Mouse (Mus musculus): ENCODE data around the gene Col4a2. TPM values are rescaled to one million over a fixed set of nuclear protein-coding genes. Genes with fewer than 3 reads are reported as not detected.
A peak's percentile ranks its signal among the peaks of the same experiment; 100 is the strongest.

Gene Col4a2
- polyA plus RNA-seq, 1 experiment from 2014 or later = 44.5 TPM

- Histone ChIP-seq H3K36me3 (ENCODE audit: control insufficient read depth, insufficient read depth) (no peaks in the 10 kb centered on the region), H3K4me3 (ENCODE audit: low read depth, low read length) (no peak overlapping the region), H3K9me3 (ENCODE audit: control insufficient read depth) (no peaks in the 10 kb centered on the region), H3K9ac (ENCODE audit: low read depth, low read length) (no peak overlapping the region), H3K4me1 (replicated peaks; ENCODE audit: control insufficient read depth, insufficient read depth, low read length) (no peaks in the 10 kb centered on the region), H3K4me2 (replicated peaks; ENCODE audit: low read depth) (peak overlapping the region; percentile 70), H3K27me3 (replicated peaks; ENCODE audit: control insufficient read depth, insufficient read depth, low read length) (peaks cover 26% of the 10 kb centered on the region), H3K27ac (ENCODE audit: low read depth, low read length) (no peak overlapping the region)
- 79% methylated on average over 16 of the region's 16 CpGs for whole genome bisulfite sequencing
- TF ChIP-seq CTCF (IDR thresholded peaks at IDR 0.05; ENCODE audit: low read depth) = no peak
- ATAC-seq = no peak
Measured at GRCm38 (mm10) chr8:11315179-11315943, 2.8 kb downstream of the Col4a2 start.

GRCm38 (mm10) chr8:11316118-11316517 is 3.5 kb downstream of the Col4a2 start:
- Histone ChIP-seq H3K4me2 (replicated peaks; ENCODE audit: low read depth) (no peak overlapping the region), H3K4me3 (ENCODE audit: low read depth, low read length) (no peak overlapping the region), H3K9ac (ENCODE audit: low read depth, low read length) (no peak overlapping the region), H3K4me1 (replicated peaks; ENCODE audit: control insufficient read depth, insufficient read depth, low read length) (no peaks in the 10 kb centered on the region), H3K36me3 (ENCODE audit: control insufficient read depth, insufficient read depth) (no peaks in the 10 kb centered on the region), H3K9me3 (ENCODE audit: control insufficient read depth) (no peaks in the 10 kb centered on the region), H3K27me3 (replicated peaks; ENCODE audit: control insufficient read depth, insufficient read depth, low read length) (peaks cover 26% of the 10 kb centered on the region), H3K27ac (ENCODE audit: low read depth, low read length) (no peak overlapping the region)
- no peak for TF ChIP-seq CTCF (IDR thresholded peaks at IDR 0.05; ENCODE audit: low read depth)
- no peak for ATAC-seq
- 82% methylated on average over 6 of the region's 6 CpGs for WGBS

- TF ChIP-seq CTCF (IDR thresholded peaks at IDR 0.05; ENCODE audit: low read depth) = no peak
- Histone ChIP-seq H3K27me3 (replicated peaks; ENCODE audit: control insufficient read depth, insufficient read depth, low read length) (no peaks in the 10 kb centered on the region), H3K27ac (ENCODE audit: low read depth, low read length) (no peak overlapping the region), H3K4me1 (replicated peaks; ENCODE audit: control insufficient read depth, insufficient read depth, low read length) (0 out of 2 replicates have a peak, but pooled peaks cover 6% of the 10 kb centered on the region), H3K9ac (ENCODE audit: low read depth, low read length) (no peak overlapping the region), H3K4me3 (ENCODE audit: low read depth, low read length) (no peak overlapping the region), H3K9me3 (ENCODE audit: control insufficient read depth) (no peaks in the 10 kb centered on the region), H3K4me2 (replicated peaks; ENCODE audit: low read depth) (no peak overlapping the region), H3K36me3 (ENCODE audit: control insufficient read depth, insufficient read depth) (no peaks in the 10 kb centered on the region)
- no peak for ATAC-seq
- 86% methylated on average over 11 of the region's 11 CpGs for WGBS
Measured at GRCm38 (mm10) chr8:11319405-11319804, 6.8 kb downstream of the Col4a2 start.

- H3K4me3 ChIP-seq (ENCODE audit: low read depth, low read length) = no peak overlapping the region
- no peak for ATAC-seq
- H3K4me1 ChIP-seq (replicated peaks; ENCODE audit: control insufficient read depth, insufficient read depth, low read length) = 0 out of 2 replicates have a peak, but pooled peaks cover 6% of the 10 kb centered on the region
- no peak overlapping the region for H3K4me2 ChIP-seq (replicated peaks; ENCODE audit: low read depth)
- H3K9me3 ChIP-seq (ENCODE audit: control insufficient read depth) = no peaks in the 10 kb centered on the region
- no peak overlapping the region for H3K27ac ChIP-seq (ENCODE audit: low read depth, low read length)
- H3K36me3 ChIP-seq (ENCODE audit: control insufficient read depth, insufficient read depth) = no peaks in the 10 kb centered on the region
- TF ChIP-seq CTCF (IDR thresholded peaks at IDR 0.05; ENCODE audit: low read depth) = no peak
- 84% methylated on average over 7 of the region's 7 CpGs for WGBS
- no peaks in the 10 kb centered on the region for H3K27me3 ChIP-seq (replicated peaks; ENCODE audit: control insufficient read depth, insufficient read depth, low read length)
- no peak overlapping the region for H3K9ac ChIP-seq (ENCODE audit: low read depth, low read length)
Measured at GRCm38 (mm10) chr8:11321841-11322240, 9.2 kb downstream of the Col4a2 start.

- Histone ChIP-seq H3K4me1 (replicated peaks; ENCODE audit: control insufficient read depth, insufficient read depth, low read length) (0 out of 2 replicates have a peak, but pooled peaks cover 6% of the 10 kb centered on the region), H3K27me3 (replicated peaks; ENCODE audit: control insufficient read depth, insufficient read depth, low read length) (no peaks in the 10 kb centered on the region), H3K9me3 (ENCODE audit: control insufficient read depth) (no peaks in the 10 kb centered on the region), H3K4me3 (ENCODE audit: low read depth, low read length) (no peak overlapping the region), H3K27ac (ENCODE audit: low read depth, low read length) (no peak overlapping the region), H3K36me3 (ENCODE audit: control insufficient read depth, insufficient read depth) (no peaks in the 10 kb centered on the region), H3K9ac (ENCODE audit: low read depth, low read length) (no peak overlapping the region), H3K4me2 (replicated peaks; ENCODE audit: low read depth) (no peak overlapping the region)
- TF ChIP-seq CTCF (IDR thresholded peaks at IDR 0.05; ENCODE audit: low read depth) = no peak
- no peak for ATAC-seq
- WGBS = 70% methylated on average over 5 of the region's 5 CpGs
Measured at GRCm38 (mm10) chr8:11322724-11323585, 10.3 kb downstream of the Col4a2 start.

- Histone ChIP-seq H3K4me2 (replicated peaks; ENCODE audit: low read depth) (no peak overlapping the region), H3K27ac (ENCODE audit: low read depth, low read length) (no peak overlapping the region), H3K4me3 (ENCODE audit: low read depth, low read length) (no peak overlapping the region), H3K36me3 (ENCODE audit: control insufficient read depth, insufficient read depth) (no peaks in the 10 kb centered on the region), H3K9ac (ENCODE audit: low read depth, low read length) (no peak overlapping the region), H3K4me1 (replicated peaks; ENCODE audit: control insufficient read depth, insufficient read depth, low read length) (0 out of 2 replicates have a peak, but pooled peaks cover 6% of the 10 kb centered on the region), H3K27me3 (replicated peaks; ENCODE audit: control insufficient read depth, insufficient read depth, low read length) (no peaks in the 10 kb centered on the region), H3K9me3 (ENCODE audit: control insufficient read depth) (no peaks in the 10 kb centered on the region)
- TF ChIP-seq CTCF (IDR thresholded peaks at IDR 0.05; ENCODE audit: low read depth) = no peak
- no peak for ATAC-seq
- WGBS = 64% methylated on average over 1 of the region's 1 CpGs
Measured at GRCm38 (mm10) chr8:11323681-11324080, 11.1 kb downstream of the Col4a2 start.
